ENCODE assay signal across 26 mouse cellular contexts in genomic region chr1:120474825-120475224, GRCm38 (mm10). TPM values are rescaled to one million over a fixed set of nuclear protein-coding genes. Genes with fewer than 3 reads are reported as not detected.
DNase-seq lines count a peak whose midpoint lies in the region; ATAC-seq lines count a peak whose summit lies in the region.
"Had no signal": no experiment of that assay in that cellular context is flagged by ENCODE, and none has a peak within 500 bp of the region (broad histone marks: within the 10 kb centered on the region; RNA-seq: fewer than 3 reads in every experiment).

No protein-coding gene starts in this region.

- H3K4me1 ChIP-seq in liver, embryonic 12.5 days: no peaks in the 10 kb centered on the region
- H3K4me1 ChIP-seq: embryonic facial prominence, embryonic 10.5 days; embryonic facial prominence, embryonic 12.5 days; forebrain, embryonic 13.5 days; forebrain, embryonic 15.5 days had no signal

- no peak overlapping the region for H3K4me2 ChIP-seq in liver, embryonic 12.5 days
- H3K4me2 ChIP-seq: embryonic facial prominence, embryonic 12.5 days; forebrain, embryonic 13.5 days; forebrain, embryonic 15.5 days had no signal

- peak; percentile 52; the same call in 1 of the 2 replicates for ATAC-seq in liver, embryonic 12.5 days
- peak; percentile 86 for ATAC-seq in common myeloid progenitor, adult 5-6 weeks (replicated peaks; ENCODE audit: low read depth, poor library complexity, severe bottlenecking)
- ATAC-seq in megakaryocyte-erythroid progenitor cell, adult 5-6 weeks (replicated peaks; ENCODE audit: low FRiP score, low TSS enrichment, poor library complexity, severe bottlenecking): peak; percentile 76
- ATAC-seq in granulocyte monocyte progenitor cell, adult 5-6 weeks (replicated peaks; ENCODE audit: poor library complexity, severe bottlenecking): no peak
- ATAC-seq: activated CD4-positive, CD25-positive, alpha-beta regulatory T cell, adult 4 months; forebrain, embryonic 13.5 days; forebrain, embryonic 15.5 days; forebrain, postnatal 0 days; Patski had no signal

- no peaks in the 10 kb centered on the region for H3K36me3 ChIP-seq in liver, embryonic 12.5 days
- H3K36me3 ChIP-seq: embryonic facial prominence, embryonic 10.5 days; embryonic facial prominence, embryonic 12.5 days; forebrain, embryonic 15.5 days; G1E had no signal

- 13% methylated on average over 4 of the region's 4 CpGs for WGBS in liver, embryonic 12.5 days (ENCODE audit: insufficient replicate concordance)

- no peak overlapping the region for H3K9ac ChIP-seq in liver, embryonic 12.5 days
- H3K9ac ChIP-seq: embryonic facial prominence, embryonic 12.5 days; forebrain, embryonic 13.5 days; forebrain, embryonic 15.5 days; forebrain, postnatal 0 days had no signal

- H3K4me3 ChIP-seq in liver, embryonic 12.5 days: no peak overlapping the region
- H3K4me3 ChIP-seq: embryonic facial prominence, embryonic 10.5 days; embryonic facial prominence, embryonic 12.5 days; forebrain, embryonic 13.5 days; forebrain, embryonic 15.5 days had no signal

- H3K27me3 ChIP-seq in liver, embryonic 12.5 days (replicated peaks): no peaks in the 10 kb centered on the region
- H3K27me3 ChIP-seq: embryonic facial prominence, embryonic 12.5 days; forebrain, embryonic 13.5 days; forebrain, embryonic 15.5 days had no signal

- no peaks in the 10 kb centered on the region for H3K9me3 ChIP-seq in liver, embryonic 12.5 days (replicated peaks)
- H3K9me3 ChIP-seq: embryonic facial prominence, embryonic 10.5 days; embryonic facial prominence, embryonic 12.5 days; forebrain, embryonic 13.5 days; forebrain, embryonic 15.5 days had no signal

- no peak for DNase-seq in liver
- DNase-seq in urinary bladder, postnatal 36 days (ENCODE audit: low spot score in 2 of 2): no peak
- DNase-seq: adrenal gland, adult 8-10 months; adrenal gland, postnatal 14 days; adrenal gland, postnatal 36 days; cerebellum, adult 11-12 months; cerebellum, adult 2 months; cerebellum, adult 9-10 months; cerebellum, postnatal 14 days; cerebellum, postnatal 36 days; forebrain, postnatal 0 days had no signal

- H3K27ac ChIP-seq in liver, embryonic 12.5 days: no peak overlapping the region
- H3K27ac ChIP-seq: embryonic facial prominence, embryonic 10.5 days; embryonic facial prominence, embryonic 12.5 days; forebrain, embryonic 13.5 days; forebrain, embryonic 15.5 days had no signal

RNA-seq across cellular contexts. Expression of gene Marco, which starts 30.0 kb away (rescaled TPM):
- 11.9 and 13.0 TPM in 2 replicates for polyA plus RNA-seq in liver, embryonic 12.5 days (2016; fragmentation: Nextera tagmentation; extraction: Ambion mirVana)
- 0.87 TPM in 1 of 2 replicates, not detected in the other for total RNA-seq in common myeloid progenitor, adult 5-6 weeks (2017)
- total RNA-seq in megakaryocyte-erythroid progenitor cell, adult 5-6 weeks (2014; fragmentation: Nextera tagmentation): not detected in 2 replicates
- not detected in 2 replicates for total RNA-seq in megakaryocyte-erythroid progenitor cell, adult 5-6 weeks (2017)
- not detected in 2 replicates for total RNA-seq in granulocyte monocyte progenitor cell, adult 5-6 weeks (2014; fragmentation: Nextera tagmentation)
- total RNA-seq in granulocyte monocyte progenitor cell, adult 5-6 weeks (2017): not detected in 2 replicates
- total RNA-seq: adrenal gland, adult 18-20 months; adrenal gland, adult 8-10 months; forebrain, postnatal 0 days had no signal
- polyA plus RNA-seq: activated CD4-positive, CD25-positive, alpha-beta regulatory T cell, adult 4 months; C2C12; cerebellum, adult 2 months; cortical plate, adult 2 months; embryonic facial prominence, embryonic 10.5 days; embryonic facial prominence, embryonic 14.5 days; forebrain, embryonic 13.5 days; forebrain, postnatal 0 days; G1E; Patski had no signal
